8 mouse cellular contexts compared by ENCODE assay signal in the genomic region with DNA sequence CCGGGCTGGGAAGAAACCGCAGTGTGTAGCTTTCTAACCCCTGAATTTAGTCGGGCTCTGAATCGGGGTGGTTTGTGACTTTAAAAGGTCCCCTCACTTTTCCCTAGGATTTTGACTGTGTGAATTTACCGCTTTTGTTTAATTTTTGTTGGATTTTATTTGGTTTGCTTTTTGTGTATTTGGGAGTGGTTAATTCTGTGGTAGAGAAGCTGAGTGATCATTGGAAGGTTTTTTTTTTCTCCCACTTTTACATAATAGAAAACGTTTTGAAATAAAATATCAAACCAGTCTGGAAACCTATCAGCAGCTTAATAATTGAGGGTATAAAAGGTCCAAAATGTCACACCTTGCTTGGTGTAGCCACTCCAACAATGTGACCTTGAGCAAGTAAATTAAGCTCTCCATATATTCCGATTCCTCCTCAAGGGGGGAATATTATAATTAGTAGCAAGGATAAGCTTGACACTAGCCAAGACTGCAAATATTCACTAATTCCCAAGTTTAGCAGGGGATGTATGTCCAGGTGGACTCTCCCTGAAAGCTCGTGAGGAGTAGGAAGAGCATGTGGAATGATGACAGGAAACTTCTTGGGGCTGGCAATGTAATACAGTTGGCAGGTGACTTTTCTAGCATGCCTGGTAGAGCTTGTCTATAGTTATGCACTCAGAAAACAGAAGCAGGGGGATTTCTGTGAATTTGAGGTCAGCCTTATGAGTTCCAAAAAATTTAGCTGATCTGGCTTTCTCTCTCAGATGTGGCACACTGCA. TPM values are rescaled to one million over a fixed set of nuclear protein-coding genes. Genes with fewer than 3 reads are reported as not detected.
DNase-seq lines count a peak whose midpoint lies in the region; ATAC-seq and TF ChIP-seq lines count a peak whose summit lies in the region.

No protein-coding gene starts in this region.

- 10% methylated on average over 8 of the region's 8 CpGs for WGBS in forebrain, postnatal 0 days
- WGBS in liver, embryonic 13.5 days (ENCODE audit: insufficient replicate concordance), result 11% methylated on average over 8 of the region's 8 CpGs

- no peak for TF ChIP-seq RAD21 in CH12.LX (IDR thresholded peaks at IDR 0.05; ENCODE audit: low read depth, low read length)

- no peak for TF ChIP-seq EP300 in CH12.LX (IDR thresholded peaks at IDR 0.05; ENCODE audit: low read length)

- peaks cover 30% of the 10 kb centered on the region for H3K79me2 ChIP-seq in CH12.LX (replicated peaks; ENCODE audit: control insufficient read depth, extremely low read depth, insufficient read depth, poor library complexity, severe bottlenecking)

- H3K4me1 ChIP-seq in CH12.LX (ENCODE audit: control insufficient read depth in 1 of 2, insufficient read depth in 2 of 2), result peaks cover 0 to 24% of the 10 kb centered on the region in 2 experiments; a peak in 2 of 4 replicates
- peaks cover 15% of the 10 kb centered on the region for H3K4me1 ChIP-seq in forebrain, postnatal 0 days (ENCODE audit: insufficient read depth)
- H3K4me1 ChIP-seq in liver, embryonic 13.5 days (replicated peaks), result peaks cover 36% of the 10 kb centered on the region

- H3K36me3 ChIP-seq in CH12.LX (replicated peaks in 1 of 2; ENCODE audit: control insufficient read depth in 1 of 2, insufficient read depth in 1 of 2, low read length in 1 of 2), result peaks cover 15 to 27% of the 10 kb centered on the region in 2 experiments
- peaks cover 8% of the 10 kb centered on the region for H3K36me3 ChIP-seq in forebrain, postnatal 0 days (ENCODE audit: insufficient read depth)
- peaks cover 28% of the 10 kb centered on the region for H3K36me3 ChIP-seq in liver, embryonic 13.5 days

- no peak for TF ChIP-seq CTCF in gastrocnemius, adult 2 months (IDR thresholded peaks at IDR 0.05)
- TF ChIP-seq CTCF in CH12.LX (conservative IDR thresholded peaks at IDR 0.05 in 1 of 2, IDR thresholded peaks at IDR 0.05 in 1 of 2; ENCODE audit: low read depth in 2 of 2, low read length in 2 of 2), result no peak
- no peak for TF ChIP-seq CTCF in forebrain, postnatal 0 days (IDR thresholded peaks at IDR 0.05; ENCODE audit: low read depth)

- peak overlapping the region; percentile 98 for H3K4me2 ChIP-seq in CH12.LX (ENCODE audit: insufficient read depth, low read depth, poor library complexity, severe bottlenecking)
- H3K4me2 ChIP-seq in forebrain, postnatal 0 days (ENCODE audit: low read depth), result peak overlapping the region; percentile 54
- peak overlapping the region; percentile 75 for H3K4me2 ChIP-seq in liver, embryonic 13.5 days

- in situ Hi-C loops in CH12.LX (cut with MboI; ENCODE audit: low pct_ligation_motif_present, low pct_unique_long_range_greater_than_20kb, low sequenced_read_pairs), result no loop called here

- no peak for TF ChIP-seq POLR2A in CH12.LX (IDR thresholded peaks at IDR 0.05; ENCODE audit: low read depth, low read length)

- H3K9me3 ChIP-seq in CH12.LX (replicated peaks; ENCODE audit: low read length), result no peaks in the 10 kb centered on the region
- H3K9me3 ChIP-seq in forebrain, postnatal 0 days (ENCODE audit: low read length), result no peaks in the 10 kb centered on the region
- no peaks in the 10 kb centered on the region for H3K9me3 ChIP-seq in liver, embryonic 13.5 days (replicated peaks)

- dilution Hi-C loops in CH12.LX (cut with MboI; ENCODE audit: extremely low pct_ligation_motif_present, extremely low pct_unique_long_range_greater_than_20kb, low sequenced_read_pairs), result no loop called here

- no peak for DNase-seq in gastrocnemius, adult 2 months
- DNase-seq in gastrocnemius, postnatal 14 days, result no peak
- no peak for DNase-seq in CH12.LX (ENCODE audit: extremely low read depth)
- peak; percentile 20 for DNase-seq in forebrain, postnatal 0 days
- no peak for DNase-seq in liver, embryonic 13.5 days
- no peak for DNase-seq in retina, embryonic 14.5 days (ENCODE audit: low spot score)
- no peak for DNase-seq in B cell, adult 2 months
- no peak for DNase-seq in urinary bladder, postnatal 10 days (ENCODE audit: low spot score)

- peak overlapping the region; percentile 96 for H3K27ac ChIP-seq in gastrocnemius, adult 2 months
- H3K27ac ChIP-seq in CH12.LX (ENCODE audit: insufficient read depth, low read depth), result peak overlapping the region; percentile 92
- H3K27ac ChIP-seq in forebrain, postnatal 0 days (ENCODE audit: low read depth, low read length), result peak overlapping the region; percentile 94
- H3K27ac ChIP-seq in liver, embryonic 13.5 days, result peak overlapping the region; percentile 98

- no peak for ATAC-seq in forebrain, postnatal 0 days
- ATAC-seq in liver, embryonic 13.5 days (ENCODE audit: low read depth), result no peak

- H3K4me3 ChIP-seq in gastrocnemius, adult 2 months, result peak overlapping the region; percentile 94
- peak overlapping the region; percentile 53 to 76 (median 68) for H3K4me3 ChIP-seq in CH12.LX (replicated peaks in 1 of 3; ENCODE audit: low read depth in 2 of 3, low read length in 2 of 3, poor library complexity in 1 of 3)
- peak overlapping the region; percentile 48 for H3K4me3 ChIP-seq in forebrain, postnatal 0 days (ENCODE audit: low read depth, low read length)
- peak overlapping the region; percentile 100 for H3K4me3 ChIP-seq in liver, embryonic 13.5 days (replicated peaks)

- intact Hi-C loops in gastrocnemius, adult 2 months (cut with DNase I), result loop anchor here (2.0 kb wide), 2 partner anchors 16 to 98 kb away; a partner anchor contains a TSS
- intact Hi-C loops in gastrocnemius, postnatal 14 days (cut with DNase I; ENCODE audit: low total_unique reads), result no loop called here

- peak overlapping the region; percentile 98 for H3K9ac ChIP-seq in CH12.LX (ENCODE audit: insufficient read depth, low read depth)
- H3K9ac ChIP-seq in forebrain, postnatal 0 days, result peak overlapping the region; percentile 72
- peak overlapping the region; percentile 77 for H3K9ac ChIP-seq in liver, embryonic 13.5 days

- no peaks in the 10 kb centered on the region for H3K27me3 ChIP-seq in CH12.LX (replicated peaks)
- no peaks in the 10 kb centered on the region for H3K27me3 ChIP-seq in forebrain, postnatal 0 days (ENCODE audit: insufficient read depth, low read length)
- H3K27me3 ChIP-seq in liver, embryonic 13.5 days, result no peaks in the 10 kb centered on the region

TF ChIP-seq in CH12.LX, 34 proteins besides CTCF, POLR2A, EP300 and RAD21 (continues in another document):
- TF ChIP-seq BHLHE40 (IDR thresholded peaks at IDR 0.05; ENCODE audit: low read depth, low read length), result no peak
- no peak for TF ChIP-seq NELFE (IDR thresholded peaks at IDR 0.05; ENCODE audit: low read depth, low read length)
- TF ChIP-seq USF2 (conservative IDR thresholded peaks at IDR 0.05; ENCODE audit: low read depth, low read length), result no peak
- no peak for TF ChIP-seq E2F4 (IDR thresholded peaks at IDR 0.05; ENCODE audit: insufficient replicate concordance, low read depth, low read length)
- TF ChIP-seq PAX5 (IDR thresholded peaks at IDR 0.05; ENCODE audit: low read length), result no peak
- no peak for TF ChIP-seq IRF4 (IDR thresholded peaks at IDR 0.05; ENCODE audit: low read depth, low read length)
- TF ChIP-seq TBP (conservative IDR thresholded peaks at IDR 0.05; ENCODE audit: low read depth, low read length), result no peak

RNA-seq across cellular contexts. Expression of a gene that starts 1.0 kb away (rescaled TPM):
- total RNA-seq in gastrocnemius, adult 2 months (2021), result 100 to 1,000 TPM; 119 TPM
- total RNA-seq in gastrocnemius, postnatal 14 days (2021), result 100 to 1,000 TPM in 1 of 2 experiments, 10 to 100 TPM in 1; 99.7 to 123 TPM
- 212 and 232 TPM in 2 replicates for total RNA-seq in CH12.LX (2012; rRNA removed)
- 417 and 491 TPM in 2 replicates for total RNA-seq in CH12.LX (2014; rRNA removed)
- polyA plus RNA-seq in CH12.LX (2012; ENCODE audit: insufficient read length, low read depth), result 376 and 400 TPM in 2 replicates
- 332 and 415 TPM in 2 replicates for total RNA-seq in forebrain, postnatal 0 days (2014; rRNA removed)
- polyA plus RNA-seq in forebrain, postnatal 0 days (2015; fragmentation: Nextera tagmentation; extraction: Ambion mirVana), result 412 and 413 TPM in 2 replicates
- 276 and 316 TPM in 2 replicates for polyA plus RNA-seq in liver, embryonic 13.5 days (2015; fragmentation: Nextera tagmentation; extraction: Ambion mirVana)

RNA-seq across cellular contexts. Expression of a gene that starts 15.3 kb away (rescaled TPM):
- 10 to 100 TPM; 30.8 to 31.4 TPM for total RNA-seq in gastrocnemius, adult 2 months (2021)
- total RNA-seq in gastrocnemius, postnatal 14 days (2021), result 10 to 100 TPM; 17.1 to 22.1 TPM
- 15.2 and 17.6 TPM in 2 replicates for total RNA-seq in CH12.LX (2012; rRNA removed)
- 11.7 and 14.4 TPM in 2 replicates for total RNA-seq in CH12.LX (2014; rRNA removed)
- 13.3 and 18.4 TPM in 2 replicates for polyA plus RNA-seq in CH12.LX (2012; ENCODE audit: insufficient read length, low read depth)
- 45.9 and 57.1 TPM in 2 replicates for total RNA-seq in forebrain, postnatal 0 days (2014; rRNA removed)
- polyA plus RNA-seq in forebrain, postnatal 0 days (2015; fragmentation: Nextera tagmentation; extraction: Ambion mirVana), result 111 and 148 TPM in 2 replicates
- polyA plus RNA-seq in liver, embryonic 13.5 days (2015; fragmentation: Nextera tagmentation; extraction: Ambion mirVana), result 16.5 and 19.8 TPM in 2 replicates

RNA-seq across cellular contexts. Expression of a gene that starts 37.0 kb away (rescaled TPM):
- total RNA-seq in gastrocnemius, adult 2 months (2021), result 10 to 100 TPM; 75.3 to 83.5 TPM
- total RNA-seq in gastrocnemius, postnatal 14 days (2021), result 10 to 100 TPM; 53.6 to 65.4 TPM
- 58.6 and 60.6 TPM in 2 replicates for total RNA-seq in CH12.LX (2012; rRNA removed)
- total RNA-seq in CH12.LX (2014; rRNA removed), result 68.8 and 72.1 TPM in 2 replicates
- 49.2 and 51.3 TPM in 2 replicates for polyA plus RNA-seq in CH12.LX (2012; ENCODE audit: insufficient read length, low read depth)
- 41.9 and 42.7 TPM in 2 replicates for total RNA-seq in forebrain, postnatal 0 days (2014; rRNA removed)
- 41.2 and 48.6 TPM in 2 replicates for polyA plus RNA-seq in forebrain, postnatal 0 days (2015; fragmentation: Nextera tagmentation; extraction: Ambion mirVana)
- polyA plus RNA-seq in liver, embryonic 13.5 days (2015; fragmentation: Nextera tagmentation; extraction: Ambion mirVana), result 65.0 and 70.9 TPM in 2 replicates

RNA-seq across cellular contexts. Expression of a gene that starts 37.2 kb away (rescaled TPM):
- 100 to 1,000 TPM; 187 to 259 TPM for total RNA-seq in gastrocnemius, adult 2 months (2021)
- 100 to 1,000 TPM; 216 to 217 TPM for total RNA-seq in gastrocnemius, postnatal 14 days (2021)
- total RNA-seq in CH12.LX (2012; rRNA removed) (292 and 319 TPM in 2 replicates), CH12.LX (2014; rRNA removed) (110 and 130 TPM in 2 replicates)
- polyA plus RNA-seq in CH12.LX (2012; ENCODE audit: insufficient read length, low read depth), result 255 and 303 TPM in 2 replicates
- total RNA-seq in forebrain, postnatal 0 days (2014; rRNA removed), result 91.3 and 132 TPM in 2 replicates
- 529 and 662 TPM in 2 replicates for polyA plus RNA-seq in forebrain, postnatal 0 days (2015; fragmentation: Nextera tagmentation; extraction: Ambion mirVana)
- polyA plus RNA-seq in liver, embryonic 13.5 days (2015; fragmentation: Nextera tagmentation; extraction: Ambion mirVana), result 254 and 270 TPM in 2 replicates

RNA-seq across cellular contexts. Expression of a gene that starts 54.1 kb away (rescaled TPM):
- 1 to 10 TPM; 3.8 to 4.3 TPM for total RNA-seq in gastrocnemius, adult 2 months (2021)
- total RNA-seq in gastrocnemius, postnatal 14 days (2021), result 1 to 10 TPM; 4.4 to 9.5 TPM
- 14.7 and 18.8 TPM in 2 replicates for total RNA-seq in CH12.LX (2012; rRNA removed)
- 10.5 and 17.0 TPM in 2 replicates for total RNA-seq in CH12.LX (2014; rRNA removed)
- polyA plus RNA-seq in CH12.LX (2012; ENCODE audit: insufficient read length, low read depth), result 15.3 and 18.4 TPM in 2 replicates
- 14.4 and 20.5 TPM in 2 replicates for total RNA-seq in forebrain, postnatal 0 days (2014; rRNA removed)
- polyA plus RNA-seq in forebrain, postnatal 0 days (2015; fragmentation: Nextera tagmentation; extraction: Ambion mirVana), result 8.6 and 13.0 TPM in 2 replicates
- polyA plus RNA-seq in liver, embryonic 13.5 days (2015; fragmentation: Nextera tagmentation; extraction: Ambion mirVana), result 7.4 and 8.8 TPM in 2 replicates

Comparison
In these comparisons a context has a peak if more than half of its experiments do, and no peak if none do; other contexts are left out.
1. H3K4me3 ChIP-seq: peak in every context shown above with its lines; median percentile 100 in liver, embryonic 13.5 days; 94 in gastrocnemius, adult 2 months; 68 in CH12.LX; 48 in forebrain, postnatal 0 days.